Mouse (Mus musculus) liver, embryonic 14.5 days (tissue): ENCODE measurements around the gene Cpeb3. TPM values are rescaled to one million over a fixed set of nuclear protein-coding genes. Genes with fewer than 3 reads are reported as not detected.

Source experiments
- ATAC-seq: fragments of 200-750 bp; cut with Nextera tagmentation; 2 replicates; pipeline ENCODE4 v1.8.0; 2017; ENCODE audit warnings: moderate number of reproducible peaks, mild to moderate bottlenecking, moderate library complexity; ENCODE audit not compliant: insufficient read depth
- DNase-seq, 3 experiments: peaks; one replicate each; pipeline ENCODE4 v3.0.0-alpha.2; 2012 to 2013; ENCODE audit warnings: low read depth in 3 of 3, low spot score in 3 of 3
- H3K27ac ChIP-seq: fragments of 300-500 bp; sonication (generic); 2 replicates; pipeline ENCODE4 v1.5.1; 2014; ENCODE audit warnings: moderate library complexity, mild to moderate bottlenecking, control low read depth, inconsistent platforms
- H3K27me3 ChIP-seq: fragments of 300-500 bp; sonication (generic); 2 replicates; pipeline ENCODE4 v1.6.1; 2014; ENCODE audit warnings: mild to moderate bottlenecking, low read length, moderate library complexity; ENCODE audit not compliant: control insufficient read depth, insufficient read depth
- H3K36me3 ChIP-seq: fragments of 300-500 bp; sonication (generic); replicated peaks from 2 replicates; pipeline ENCODE4 v1.6.1; 2014; ENCODE audit warnings: low read depth; ENCODE audit not compliant: control insufficient read depth, insufficient read depth
- H3K4me1 ChIP-seq, 2 experiments: fragments of 200-500 bp in 1 of 2; fragments of 300-500 bp in 1 of 2; sonication (generic) in 1 of 2; replicated peaks; 2 replicates each; pipeline ENCODE4 v1.6.1; 2012 to 2014; ENCODE audit warnings: antibody characterized with exemption in 1 of 2, inconsistent platforms in 1 of 2, low read length in 1 of 2; ENCODE audit not compliant: control insufficient read depth in 2 of 2, insufficient read depth in 2 of 2
- H3K4me2 ChIP-seq: fragments of 300-500 bp; sonication (generic); 2 replicates; pipeline ENCODE4 v1.6.1; 2014; ENCODE audit warnings: low read depth, mild to moderate bottlenecking, control low read depth, moderate library complexity
- H3K4me3 ChIP-seq, 2 experiments: fragments of 200-500 bp in 1 of 2; fragments of 300-500 bp in 1 of 2; sonication (generic) in 1 of 2; 2 replicates each; pipeline ENCODE4 v1.5.1; 2012 to 2014; ENCODE audit warnings: low read depth in 2 of 2, low read length in 2 of 2, mild to moderate bottlenecking in 2 of 2, control low read depth in 1 of 2, inconsistent platforms in 1 of 2, moderate library complexity in 1 of 2; ENCODE audit not compliant: insufficient read depth in 1 of 2
- H3K9ac ChIP-seq: fragments of 300-500 bp; sonication (generic); replicated peaks from 2 replicates; pipeline ENCODE4 v1.6.1; 2014; ENCODE audit warnings: mild to moderate bottlenecking, control low read depth, moderate library complexity
- H3K9me3 ChIP-seq: fragments of 300-500 bp; sonication (generic); 2 replicates; pipeline ENCODE4 v1.6.1; 2016; ENCODE audit warnings: low read length, mixed read lengths; ENCODE audit not compliant: control insufficient read depth
- CTCF ChIP-seq: IDR thresholded peaks from 2 replicates; pipeline ENCODE4 v1.5.1; 2016; ENCODE audit warnings: antibody characterized with exemption, low read depth, control low read depth
- EP300 ChIP-seq: IDR thresholded peaks from 2 replicates; pipeline ENCODE4 v1.6.1; 2016; ENCODE audit warnings: antibody characterized with exemption, low read depth
- WGBS: fragments of 180-500 bp; shearing (Covaris S2); extraction: QIAGEN DNeasy Blood & Tissue Kit; methylation state at CpG from one replicate; pipeline ENCODE4 v1.1.7; 2014; ENCODE audit not compliant: insufficient replicate concordance; 5-methylcytosine and 5-hydroxymethylcytosine counted together
- polyA plus RNA-seq, 2 experiments: library from polyadenylated mRNA; depleted of rRNA in 1 of 2; stranded (reverse) in 1 of 2; unstranded in 1 of 2; fragments of >200 nt; fragmentation: Nextera tagmentation in 1 of 2; extraction: Ambion mirVana in 1 of 2; gene quantifications; 2 replicates each; pipeline versions ENCODE4 v1.2.1 to v1.2.3; 2012 to 2014

Gene Cpeb3
- polyA plus RNA-seq, 2 experiments: 1.9 to 2.4 TPM

DNA sequence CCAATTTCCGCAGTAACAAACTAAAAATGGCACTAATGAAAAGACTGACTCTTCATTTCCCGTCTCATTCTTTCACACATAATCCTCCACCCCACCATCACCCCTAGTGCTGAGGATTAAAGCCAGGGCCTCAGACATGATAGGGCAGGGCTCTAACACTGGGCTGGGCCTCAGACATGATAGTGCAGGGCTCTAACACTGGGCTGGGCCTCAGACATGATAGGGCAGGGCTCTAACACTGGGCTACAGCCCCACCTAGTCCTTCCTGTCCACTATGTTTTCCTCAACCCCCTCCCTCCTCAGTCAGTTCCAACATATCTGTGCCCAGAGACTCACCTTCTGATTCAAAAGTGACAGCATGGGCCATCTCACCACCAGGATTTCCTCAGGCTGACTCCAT is 107.7 kb downstream of the Cpeb3 start:
- TF ChIP-seq CTCF: no peak
- TF ChIP-seq EP300: no peak
- no peaks in the 10 kb centered on the region for H3K36me3 ChIP-seq
- peak; percentile 95 for ATAC-seq
- no peak overlapping the region for H3K4me3 ChIP-seq
- H3K27ac ChIP-seq: no peak overlapping the region
- H3K4me1 ChIP-seq: peaks cover 6 to 13% of the 10 kb centered on the region in 2 experiments
- no peak overlapping the region for H3K9ac ChIP-seq
- WGBS: 52% methylated on average over 2 of the region's 2 CpGs
- H3K4me2 ChIP-seq: no peak overlapping the region; the same call in 1 of the 2 replicates
- peak; percentile 20 to 24 (median 22) for DNase-seq
- H3K27me3 ChIP-seq: no peaks in the 10 kb centered on the region
- H3K9me3 ChIP-seq: no peaks in the 10 kb centered on the region

DNA sequence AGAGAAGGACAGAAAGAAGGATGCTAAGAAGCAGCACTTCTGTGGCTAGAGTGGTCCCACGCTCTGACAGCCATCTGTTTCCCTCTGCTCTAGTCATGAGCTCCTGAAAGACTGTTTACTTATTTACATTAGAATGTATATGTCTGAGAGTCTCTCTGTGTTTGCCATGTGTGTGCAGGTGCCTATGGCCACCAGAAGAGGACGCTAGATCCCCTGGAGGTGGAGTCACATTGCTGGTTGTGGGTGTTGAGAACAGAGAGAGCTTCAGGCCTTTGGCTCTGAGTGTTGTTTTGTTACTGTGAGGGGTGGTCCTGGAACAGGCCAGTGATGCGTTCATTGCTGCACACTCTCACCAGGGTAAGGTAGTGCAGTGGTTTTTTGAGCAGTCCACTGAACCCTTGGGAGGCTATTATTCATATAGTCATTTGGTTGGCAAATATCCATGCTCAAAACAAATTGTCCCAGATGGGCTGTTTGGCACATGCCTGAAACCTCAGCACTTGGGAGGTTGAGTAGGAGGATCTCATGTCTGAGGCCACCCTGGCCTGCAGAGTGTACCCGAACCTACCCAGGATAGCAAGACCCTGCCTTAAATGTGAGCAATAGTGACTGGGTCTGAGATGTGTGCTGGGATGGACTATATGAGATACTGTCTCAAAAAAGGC is 112.6 kb downstream of the Cpeb3 start:
- Histone ChIP-seq H3K9me3 (no peaks in the 10 kb centered on the region), H3K9ac (no peak overlapping the region), H3K36me3 (no peaks in the 10 kb centered on the region), H3K27ac (no peak overlapping the region), H3K4me2 (no peak overlapping the region), H3K27me3 (no peaks in the 10 kb centered on the region), H3K4me3 (no peak overlapping the region), H3K4me1 (peaks cover under 1 to 8% of the 10 kb centered on the region in 2 experiments)
- DNase-seq: no peak
- peak; percentile 51 for TF ChIP-seq CTCF
- TF ChIP-seq EP300: no peak
- WGBS: 77% methylated on average over 4 of the region's 4 CpGs
- no peak for ATAC-seq

DNA sequence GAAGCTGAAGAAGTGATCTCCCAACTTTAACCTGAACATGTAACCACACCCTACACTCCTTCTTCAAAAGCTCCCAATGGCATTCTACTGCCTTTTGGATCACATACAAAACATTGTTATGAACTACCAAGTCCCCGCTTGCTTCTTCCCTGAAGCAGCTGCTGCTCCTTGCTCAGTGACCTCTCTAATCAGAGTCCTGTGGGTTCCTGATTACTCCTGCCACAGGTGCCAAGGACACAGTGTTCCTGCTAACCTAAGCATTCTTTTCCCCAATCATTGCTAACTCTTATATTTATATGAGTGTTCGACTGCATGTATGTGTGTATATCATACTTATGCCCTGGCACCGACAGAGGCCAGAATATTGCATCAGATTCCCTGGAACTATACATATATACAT is 115.2 kb downstream of the Cpeb3 start:
- no peak for ATAC-seq
- no peak overlapping the region for H3K4me3 ChIP-seq
- no peak for DNase-seq

DNA sequence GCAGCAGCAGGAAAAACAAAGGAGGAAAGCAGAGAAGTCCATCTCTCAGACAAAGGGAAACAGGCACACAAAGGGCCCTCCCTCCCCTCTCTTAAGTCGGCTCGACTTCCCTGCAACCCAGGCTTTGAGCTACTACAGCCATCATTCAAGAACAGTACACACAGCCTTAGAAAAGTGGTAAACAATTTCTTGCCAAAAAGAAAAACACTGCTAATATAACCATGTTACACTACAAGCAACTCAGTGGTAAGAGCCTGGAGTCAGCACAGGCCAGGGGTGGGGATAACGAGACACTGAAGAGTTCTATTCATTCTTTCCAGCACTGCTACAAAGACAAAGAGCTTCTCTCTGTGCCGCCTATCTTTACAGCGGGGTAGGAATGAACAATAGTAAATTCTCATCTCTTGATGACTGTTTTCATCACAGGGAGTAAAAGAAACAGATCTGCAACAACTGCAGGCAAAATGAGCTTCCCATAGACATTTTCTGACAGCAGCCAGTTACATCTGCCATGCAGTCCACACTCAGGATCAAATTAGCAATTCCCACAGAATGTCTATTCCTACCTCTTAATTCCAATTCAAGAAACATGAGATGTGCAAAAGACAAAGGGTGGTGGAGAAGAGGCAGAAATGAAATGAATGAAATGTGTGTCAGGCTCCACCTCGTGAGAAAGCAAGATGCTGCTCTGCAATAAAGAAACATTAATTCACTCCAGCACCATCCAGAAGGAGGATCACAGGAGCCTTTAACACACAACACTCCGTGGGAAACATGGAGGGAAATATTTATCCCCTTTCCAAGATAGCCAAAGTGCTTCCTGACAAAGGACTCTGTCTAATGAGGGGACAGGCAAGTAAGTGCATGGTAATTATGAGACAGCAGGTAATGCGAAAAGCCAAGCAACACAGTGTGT is 118.0 kb downstream of the Cpeb3 start:
- no peak for DNase-seq
- no peaks in the 10 kb centered on the region for H3K4me1 ChIP-seq
- no peaks in the 10 kb centered on the region for H3K27me3 ChIP-seq
- H3K9me3 ChIP-seq: no peaks in the 10 kb centered on the region
- no peak overlapping the region for H3K4me2 ChIP-seq
- no peaks in the 10 kb centered on the region for H3K36me3 ChIP-seq
- no peak for ATAC-seq
- H3K4me3 ChIP-seq: no peak overlapping the region
- H3K27ac ChIP-seq: no peak overlapping the region
- 53% methylated on average over 8 of the region's 8 CpGs for WGBS
- H3K9ac ChIP-seq: no peak overlapping the region
- TF ChIP-seq CTCF: no peak
- no peak for TF ChIP-seq EP300

More for the DNA sequence above, 115.2 kb downstream of the Cpeb3 start:
- H3K27me3 ChIP-seq: no peaks in the 10 kb centered on the region
- no peaks in the 10 kb centered on the region for H3K4me1 ChIP-seq
- no peaks in the 10 kb centered on the region for H3K9me3 ChIP-seq
- WGBS: 70% methylated on average over 3 of the region's 3 CpGs
- TF ChIP-seq CTCF (no peak), EP300 (no peak)
- no peak overlapping the region for H3K9ac ChIP-seq
- no peak overlapping the region for H3K27ac ChIP-seq
- no peaks in the 10 kb centered on the region for H3K36me3 ChIP-seq
- no peak overlapping the region for H3K4me2 ChIP-seq
